10 mouse cellular contexts compared by ENCODE assay signal in the genomic region with DNA sequence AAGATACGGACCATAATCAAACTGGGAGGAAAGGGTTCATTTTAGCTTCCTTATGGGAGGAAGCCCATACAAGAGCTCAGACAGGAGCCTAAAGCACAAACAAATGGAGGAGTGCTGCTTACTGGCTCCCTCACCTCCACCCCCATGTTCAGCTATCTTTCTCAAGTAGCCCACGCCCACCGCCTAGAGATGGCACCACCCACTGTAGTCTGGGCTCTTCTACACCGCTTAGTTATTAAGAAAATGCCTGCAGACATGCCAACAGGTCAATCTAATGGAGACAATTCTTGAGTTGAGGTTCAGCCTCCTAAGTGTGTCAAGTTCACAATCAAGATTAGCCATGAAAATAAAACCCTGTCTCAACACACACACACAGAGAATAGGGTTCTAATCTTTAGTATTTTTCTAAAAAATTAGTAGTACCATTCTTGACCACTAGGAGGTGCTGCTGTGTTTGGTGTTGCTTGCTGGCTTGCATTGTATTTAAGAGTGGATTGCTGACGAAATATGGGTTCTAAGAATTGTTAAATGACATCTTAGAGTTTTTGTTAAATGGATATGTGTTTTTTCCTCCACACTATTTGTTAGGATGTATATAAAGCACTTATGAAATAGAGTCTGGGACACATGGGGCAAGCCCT. TPM values are rescaled to one million over a fixed set of nuclear protein-coding genes. Genes with fewer than 3 reads are reported as not detected.
DNase-seq lines count a peak whose midpoint lies in the region; ATAC-seq and TF ChIP-seq lines count a peak whose summit lies in the region.
"Had no signal": no experiment of that assay in that cellular context is flagged by ENCODE, and none has a peak within 500 bp of the region (broad histone marks: within the 10 kb centered on the region; RNA-seq: fewer than 3 reads in every experiment).

No protein-coding gene starts in this region.

- peak; percentile 86 for TF ChIP-seq CTCF in hindbrain, postnatal 0 days (IDR thresholded peaks at IDR 0.05; ENCODE audit: low read depth)
- peak; percentile 60; the same call in 1 of the 2 replicates for TF ChIP-seq CTCF in brain, embryonic 14.5 days (IDR thresholded peaks at IDR 0.05; ENCODE audit: borderline replicate concordance, extremely low read depth, insufficient read depth, insufficient read length)

- TF ChIP-seq POLR2A in brain, embryonic 14.5 days (IDR thresholded peaks at IDR 0.05; ENCODE audit: borderline replicate concordance, extremely low read depth, insufficient read depth, insufficient read length, poor library complexity, severe bottlenecking): no peak

- H3K27ac ChIP-seq in hindbrain, postnatal 0 days: no peak overlapping the region
- H3K27ac ChIP-seq in hindbrain, embryonic 10.5 days: no peak overlapping the region
- no peak overlapping the region for H3K27ac ChIP-seq in liver, embryonic 11.5 days (ENCODE audit: low read depth, low read length)
- H3K27ac ChIP-seq: embryonic facial prominence, embryonic 12.5 days; limb, embryonic 12.5 days had no signal

- no peaks in the 10 kb centered on the region for H3K4me1 ChIP-seq in hindbrain, postnatal 0 days (ENCODE audit: insufficient read depth, low read length)
- peaks cover 20% of the 10 kb centered on the region for H3K4me1 ChIP-seq in hindbrain, embryonic 10.5 days (replicated peaks)
- H3K4me1 ChIP-seq in liver, embryonic 11.5 days (replicated peaks; ENCODE audit: control insufficient read depth, insufficient read depth, low read length): no peaks in the 10 kb centered on the region; the same call in 1 of the 2 replicates

- no peak overlapping the region for H3K4me3 ChIP-seq in hindbrain, postnatal 0 days (ENCODE audit: low read length)
- no peak overlapping the region for H3K4me3 ChIP-seq in hindbrain, embryonic 10.5 days
- no peak overlapping the region for H3K4me3 ChIP-seq in liver, embryonic 11.5 days (ENCODE audit: low read depth, low read length)
- H3K4me3 ChIP-seq: embryonic facial prominence, embryonic 12.5 days; limb, embryonic 12.5 days had no signal

- no peaks in the 10 kb centered on the region for H3K27me3 ChIP-seq in hindbrain, postnatal 0 days (ENCODE audit: insufficient read depth, low read length)
- no peaks in the 10 kb centered on the region for H3K27me3 ChIP-seq in hindbrain, embryonic 10.5 days (ENCODE audit: insufficient read depth, poor library complexity, severe bottlenecking)
- H3K27me3 ChIP-seq in liver, embryonic 11.5 days (replicated peaks; ENCODE audit: control insufficient read depth, insufficient read depth, low read length): no peaks in the 10 kb centered on the region
- H3K27me3 ChIP-seq: embryonic facial prominence, embryonic 12.5 days; limb, embryonic 12.5 days had no signal

- no peaks in the 10 kb centered on the region for H3K36me3 ChIP-seq in hindbrain, postnatal 0 days (ENCODE audit: insufficient read depth, low read length)
- H3K36me3 ChIP-seq in hindbrain, embryonic 10.5 days: peaks cover 74% of the 10 kb centered on the region
- H3K36me3 ChIP-seq in liver, embryonic 11.5 days (ENCODE audit: control insufficient read depth, insufficient read depth, low read length): peaks cover 8% of the 10 kb centered on the region; the same call in 1 of the 2 replicates

- no peak for ATAC-seq in hindbrain, postnatal 0 days
- peak; percentile 72 for ATAC-seq in CD4-positive, CD25-positive, alpha-beta regulatory T cell, adult 4 months
- peak; percentile 41; the same call in 1 of the 2 replicates for ATAC-seq in liver, embryonic 11.5 days (replicated peaks; ENCODE audit: low FRiP score)

- DNase-seq in hindbrain, postnatal 0 days (ENCODE audit: low spot score): peak; percentile 74
- DNase-seq in hindbrain, embryonic 10.5 days (ENCODE audit: low spot score): no peak
- DNase-seq in brain, embryonic 14.5 days (ENCODE audit: low read depth): peak; percentile 68
- no peak for DNase-seq in liver, embryonic 11.5 days (ENCODE audit: low spot score)
- DNase-seq in testis, postnatal 14 days (ENCODE audit: low spot score): no peak
- DNase-seq in adrenal gland, adult 18-20 months (ENCODE audit: low spot score in 2 of 2): no peak
- DNase-seq in adrenal gland, postnatal 10 days: no peak

- no peaks in the 10 kb centered on the region for H3K9me3 ChIP-seq in hindbrain, postnatal 0 days (ENCODE audit: low read length)
- H3K9me3 ChIP-seq in hindbrain, embryonic 10.5 days: no peaks in the 10 kb centered on the region
- no peaks in the 10 kb centered on the region for H3K9me3 ChIP-seq in liver, embryonic 11.5 days (ENCODE audit: control insufficient read depth, low read length)
- H3K9me3 ChIP-seq: embryonic facial prominence, embryonic 12.5 days; limb, embryonic 12.5 days had no signal

- no peak overlapping the region for H3K9ac ChIP-seq in hindbrain, postnatal 0 days (replicated peaks; ENCODE audit: low read length)
- H3K9ac ChIP-seq in liver, embryonic 11.5 days (ENCODE audit: low read depth, low read length): no peak overlapping the region
- H3K9ac ChIP-seq: embryonic facial prominence, embryonic 12.5 days; limb, embryonic 12.5 days had no signal

- H3K4me2 ChIP-seq in hindbrain, postnatal 0 days (ENCODE audit: low read depth, low read length): no peak overlapping the region
- no peak overlapping the region for H3K4me2 ChIP-seq in liver, embryonic 11.5 days
- H3K4me2 ChIP-seq: embryonic facial prominence, embryonic 12.5 days; limb, embryonic 12.5 days had no signal

- WGBS in hindbrain, postnatal 0 days: 70% methylated on average over 5 of the region's 5 CpGs
- WGBS in hindbrain, embryonic 10.5 days: 80% methylated on average over 5 of the region's 5 CpGs
- WGBS in liver, embryonic 11.5 days: 73% methylated on average over 5 of the region's 5 CpGs

RNA-seq across cellular contexts. Expression of gene Xrcc5, which starts 6.3 kb away (rescaled TPM):
- total RNA-seq in hindbrain, postnatal 0 days (2014; rRNA removed): 7.7 and 9.0 TPM in 2 replicates
- 15.7 and 16.2 TPM in 2 replicates for polyA plus RNA-seq in hindbrain, postnatal 0 days (2015; fragmentation: Nextera tagmentation; extraction: Ambion mirVana)
- 48.1 and 50.2 TPM in 2 replicates for polyA plus RNA-seq in hindbrain, embryonic 10.5 days (2016; fragmentation: Nextera tagmentation; extraction: Ambion mirVana)
- polyA plus RNA-seq in CD4-positive, CD25-positive, alpha-beta regulatory T cell, adult 4 months (2017; shearing (Covaris generic)): 10 to 100 TPM; 24.6 to 26.7 TPM
- polyA plus RNA-seq in brain, embryonic 14.5 days (2012; rRNA removed): 11.0 and 11.4 TPM in 2 replicates
- 43.5 and 47.3 TPM in 2 replicates for polyA plus RNA-seq in liver, embryonic 11.5 days (2014; fragmentation: Nextera tagmentation; extraction: Ambion mirVana)
- 10 to 100 TPM; 10.0 to 11.2 TPM for total RNA-seq in adrenal gland, adult 18-20 months (2021)
- 10 to 100 TPM; 13.0 to 15.8 TPM for total RNA-seq in adrenal gland, postnatal 10 days (2021)

RNA-seq across cellular contexts. Expression of gene Tmem169, which starts 29.4 kb away (rescaled TPM):
- total RNA-seq in hindbrain, postnatal 0 days (2014; rRNA removed): 25.3 and 37.2 TPM in 2 replicates
- 32.7 and 37.0 TPM in 2 replicates for polyA plus RNA-seq in hindbrain, postnatal 0 days (2015; fragmentation: Nextera tagmentation; extraction: Ambion mirVana)
- 9.3 and 17.4 TPM in 2 replicates for polyA plus RNA-seq in hindbrain, embryonic 10.5 days (2016; fragmentation: Nextera tagmentation; extraction: Ambion mirVana)
- polyA plus RNA-seq in CD4-positive, CD25-positive, alpha-beta regulatory T cell, adult 4 months (2017; shearing (Covaris generic)): under 1 TPM in 1 of 2 experiments, not detected in 1; 0.17 TPM
- 21.4 and 27.8 TPM in 2 replicates for polyA plus RNA-seq in brain, embryonic 14.5 days (2012; rRNA removed)
- polyA plus RNA-seq in liver, embryonic 11.5 days (2014; fragmentation: Nextera tagmentation; extraction: Ambion mirVana): 0.77 and 0.90 TPM in 2 replicates
- under 1 TPM; 0.33 to 0.48 TPM for total RNA-seq in adrenal gland, adult 18-20 months (2021)
- 1 to 10 TPM; 2.8 to 4.1 TPM for total RNA-seq in adrenal gland, postnatal 10 days (2021)

RNA-seq across cellular contexts. Expression of gene Pecr, which starts 29.4 kb away (rescaled TPM):
- total RNA-seq in hindbrain, postnatal 0 days (2014; rRNA removed): 1.8 and 3.8 TPM in 2 replicates
- polyA plus RNA-seq in hindbrain, postnatal 0 days (2015; fragmentation: Nextera tagmentation; extraction: Ambion mirVana): 13.5 and 14.4 TPM in 2 replicates
- 21.2 and 22.8 TPM in 2 replicates for polyA plus RNA-seq in hindbrain, embryonic 10.5 days (2016; fragmentation: Nextera tagmentation; extraction: Ambion mirVana)
- 1 to 10 TPM; 3.8 to 4.1 TPM for polyA plus RNA-seq in CD4-positive, CD25-positive, alpha-beta regulatory T cell, adult 4 months (2017; shearing (Covaris generic))
- 4.5 and 5.0 TPM in 2 replicates for polyA plus RNA-seq in brain, embryonic 14.5 days (2012; rRNA removed)
- polyA plus RNA-seq in liver, embryonic 11.5 days (2014; fragmentation: Nextera tagmentation; extraction: Ambion mirVana): 40.2 and 43.2 TPM in 2 replicates
- total RNA-seq in adrenal gland, adult 18-20 months (2021): 10 to 100 TPM; 26.5 to 30.5 TPM
- 10 to 100 TPM; 43.4 to 47.0 TPM for total RNA-seq in adrenal gland, postnatal 10 days (2021)

Comparison
In these comparisons a context has a peak if more than half of its experiments do, and no peak if none do; other contexts are left out.
1. DNase-seq: peak in hindbrain, postnatal 0 days (single experiment) and brain, embryonic 14.5 days (single experiment); none in hindbrain, embryonic 10.5 days (single experiment), liver, embryonic 11.5 days (single experiment), testis, postnatal 14 days (single experiment), adrenal gland, adult 18-20 months (0 of 2) and adrenal gland, postnatal 10 days (single experiment).